Mouse (Mus musculus): ENCODE data around the gene Pprc1. TPM values are rescaled to one million over a fixed set of nuclear protein-coding genes. Genes with fewer than 3 reads are reported as not detected.

Gene Pprc1
- total RNA-seq, 2 experiments from 2014 or later: 12.2 to 21.8 TPM

GRCm38 (mm10) chr19:46032731-46033510, 11.8 kb upstream of the Pprc1 start:
- no peak for DNase-seq
- intact Hi-C loops (cut with DNase I): no loop called here

DNA sequence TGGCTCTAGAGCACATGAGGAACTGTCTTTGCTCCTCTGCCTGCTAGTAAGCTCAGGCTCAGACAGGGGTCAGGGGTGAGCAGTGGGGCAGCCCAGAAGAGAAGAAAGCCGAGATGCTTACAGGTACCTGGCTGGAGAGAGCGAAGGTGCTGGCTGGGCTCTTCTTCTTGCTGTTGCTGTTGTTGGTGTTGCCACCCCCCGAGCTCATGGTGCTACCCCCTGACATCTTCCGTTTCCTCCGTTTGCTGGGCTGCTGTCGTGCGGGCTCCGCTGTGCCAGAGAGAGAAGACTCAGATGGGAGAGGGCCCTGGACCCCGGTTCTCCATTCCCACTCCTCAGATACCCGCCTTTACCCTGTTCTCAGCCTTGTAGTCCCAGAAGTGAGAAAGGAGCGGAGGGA, 10.8 kb upstream of the Pprc1 start:
- intact Hi-C loops (cut with DNase I): no loop called here
- DNase-seq: no peak

- intact Hi-C loops (cut with DNase I): no loop called here
- no peak for DNase-seq
Measured at GRCm38 (mm10) chr19:46035971-46036370, 8.7 kb upstream of the Pprc1 start.

GRCm38 (mm10) chr19:46036477-46037242, 8.0 kb upstream of the Pprc1 start:
- no peak for DNase-seq
- intact Hi-C loops (cut with DNase I): no loop called here

GRCm38 (mm10) chr19:46037243-46037924, 7.3 kb upstream of the Pprc1 start:
- DNase-seq: no peak
- intact Hi-C loops (cut with DNase I): no loop called here

- no peak for DNase-seq
- intact Hi-C loops (cut with DNase I): no loop called here
Measured at GRCm38 (mm10) chr19:46037925-46038850, 6.5 kb upstream of the Pprc1 start.

GRCm38 (mm10) chr19:46038851-46039260, 5.8 kb upstream of the Pprc1 start:
- intact Hi-C loops (cut with DNase I): no loop called here
- no peak for DNase-seq

DNA sequence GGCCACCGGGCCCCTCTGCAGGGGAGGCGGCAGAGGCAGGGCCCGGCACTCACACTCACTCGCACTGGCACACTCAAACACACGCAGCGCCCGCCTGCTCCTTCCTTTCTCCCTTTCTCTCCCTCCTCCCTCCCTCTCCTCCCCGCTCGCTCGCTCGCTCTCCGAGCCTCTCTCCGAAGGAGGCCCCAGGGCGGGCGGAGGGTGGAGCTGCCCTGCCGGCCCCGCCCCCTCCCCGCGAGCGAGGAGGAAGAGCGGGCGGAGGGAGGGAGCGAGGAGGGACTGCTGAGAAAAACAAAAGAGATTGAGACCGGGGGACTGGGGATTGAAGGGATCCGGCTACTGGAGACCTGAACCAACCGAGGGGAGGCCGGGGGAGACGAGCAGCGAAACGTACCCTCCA, 5.2 kb upstream of the Pprc1 start:
- intact Hi-C loops (cut with DNase I): no loop called here
- peak; percentile 72 to 84 for DNase-seq

DNA sequence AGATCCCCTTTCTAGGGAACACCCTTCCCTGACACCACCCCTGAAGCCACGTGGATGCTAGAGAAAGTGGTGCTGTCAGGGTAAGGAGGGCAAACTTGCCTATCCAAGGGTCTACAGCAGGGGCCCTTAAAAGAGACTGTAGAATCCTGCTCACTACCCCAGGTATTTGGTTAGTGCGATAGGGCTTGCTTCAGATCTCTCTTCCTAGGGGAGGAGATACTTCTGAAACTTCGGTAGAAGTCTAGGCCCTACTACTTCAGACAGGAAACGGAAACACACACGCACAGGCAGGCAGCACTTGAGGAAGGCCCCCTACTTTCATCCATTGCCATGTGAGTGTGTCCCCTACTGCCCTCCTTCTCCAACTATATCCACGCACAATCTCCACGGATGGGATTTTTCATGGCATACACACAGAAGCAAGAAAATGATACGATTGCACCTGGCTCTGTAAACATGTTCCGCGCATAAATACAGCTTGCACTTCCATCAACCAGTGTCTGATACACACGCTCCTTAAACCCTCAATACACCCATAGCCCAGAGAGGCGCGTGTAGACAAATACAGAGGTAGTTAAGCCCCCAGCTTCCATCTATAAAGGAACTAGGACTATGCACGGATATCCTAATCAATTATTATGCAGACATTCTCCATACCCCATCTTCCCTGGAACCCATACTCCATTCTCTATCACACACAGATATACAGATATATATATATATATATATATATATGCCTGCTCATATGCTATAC, 4.4 kb upstream of the Pprc1 start:
- intact Hi-C loops (cut with DNase I): no loop called here

DNA sequence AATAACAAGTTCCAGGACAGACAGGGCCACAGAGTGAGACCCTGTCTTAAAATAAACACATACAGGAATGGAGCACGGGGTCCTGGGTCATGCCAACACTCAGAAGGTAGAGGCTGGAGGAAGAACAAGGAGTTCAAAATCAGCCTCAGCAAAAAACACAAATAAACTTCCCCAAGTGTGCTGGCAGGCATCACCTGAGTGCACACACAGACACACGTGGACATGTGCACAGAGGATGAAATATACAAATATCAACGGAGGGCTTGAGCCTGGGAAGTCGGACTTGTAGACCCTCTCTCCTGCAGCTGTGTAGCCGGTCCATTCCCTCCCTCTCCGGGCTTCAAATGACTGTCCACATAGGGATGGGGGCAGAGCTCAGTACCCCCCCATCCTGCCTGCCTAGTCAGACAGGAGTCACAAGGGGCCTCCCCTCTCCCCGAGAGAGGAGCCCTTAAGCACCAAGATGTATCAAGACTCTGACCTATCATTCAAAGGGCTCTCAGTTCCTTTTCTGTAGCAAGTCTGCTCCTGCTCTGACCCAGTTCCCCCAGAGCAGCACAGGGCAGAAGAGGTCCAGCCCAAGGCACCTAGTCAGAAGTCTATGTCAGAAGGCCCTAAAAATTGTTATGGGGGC, 3.3 kb upstream of the Pprc1 start:
- intact Hi-C loops (cut with DNase I): no loop called here
- DNase-seq: no peak

More for the DNA sequence above, 4.4 kb upstream of the Pprc1 start:
- DNase-seq: no peak

DNA sequence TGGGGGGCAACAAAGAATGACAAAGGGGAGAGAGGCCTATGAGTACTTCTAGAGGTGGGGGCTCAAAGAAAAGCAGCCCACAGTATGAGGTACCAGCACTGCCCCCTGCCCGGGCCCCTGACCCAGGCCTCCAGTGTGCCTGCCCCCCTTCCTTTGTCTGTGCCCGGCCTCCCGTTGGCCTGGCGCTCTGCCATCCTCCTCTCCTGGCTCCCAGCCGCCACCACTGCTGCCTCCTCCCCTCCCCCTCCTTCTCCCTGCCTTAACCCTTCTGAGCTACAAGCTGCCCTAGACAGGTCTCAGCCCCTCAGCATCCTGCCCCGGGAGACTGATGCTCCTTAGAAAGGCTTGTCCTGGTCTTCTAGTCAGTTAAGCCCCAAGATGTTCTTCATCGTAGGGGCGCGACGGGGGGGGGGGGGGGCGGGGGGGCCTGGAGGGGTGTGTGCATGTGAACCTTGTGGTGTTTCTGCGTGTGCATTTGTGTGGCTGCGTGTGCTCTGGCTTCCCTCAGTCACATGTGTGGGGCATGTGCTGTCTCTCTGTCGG, 2.7 kb upstream of the Pprc1 start:
- intact Hi-C loops (cut with DNase I): no loop called here

GRCm38 (mm10) chr19:46042476-46043011, 2.1 kb upstream of the Pprc1 start:
- intact Hi-C loops (cut with DNase I): no loop called here
- DNase-seq: no peak

More for the DNA sequence above, 2.7 kb upstream of the Pprc1 start:
- DNase-seq: peak in 1 of 2 experiments; percentile 63

GRCm38 (mm10) chr19:46043380-46043779, 1.3 kb upstream of the Pprc1 start:
- DNase-seq: no peak
- intact Hi-C loops (cut with DNase I): no loop called here

- intact Hi-C loops (cut with DNase I): no loop called here
- peak; percentile 79 for DNase-seq
Measured at GRCm38 (mm10) chr19:46044993-46045695, 458 bp downstream of the Pprc1 start, which contains the start of gene Ldb1. Gene Ldb1, minus strand, starts transcription at chr19:46045214.

DNA sequence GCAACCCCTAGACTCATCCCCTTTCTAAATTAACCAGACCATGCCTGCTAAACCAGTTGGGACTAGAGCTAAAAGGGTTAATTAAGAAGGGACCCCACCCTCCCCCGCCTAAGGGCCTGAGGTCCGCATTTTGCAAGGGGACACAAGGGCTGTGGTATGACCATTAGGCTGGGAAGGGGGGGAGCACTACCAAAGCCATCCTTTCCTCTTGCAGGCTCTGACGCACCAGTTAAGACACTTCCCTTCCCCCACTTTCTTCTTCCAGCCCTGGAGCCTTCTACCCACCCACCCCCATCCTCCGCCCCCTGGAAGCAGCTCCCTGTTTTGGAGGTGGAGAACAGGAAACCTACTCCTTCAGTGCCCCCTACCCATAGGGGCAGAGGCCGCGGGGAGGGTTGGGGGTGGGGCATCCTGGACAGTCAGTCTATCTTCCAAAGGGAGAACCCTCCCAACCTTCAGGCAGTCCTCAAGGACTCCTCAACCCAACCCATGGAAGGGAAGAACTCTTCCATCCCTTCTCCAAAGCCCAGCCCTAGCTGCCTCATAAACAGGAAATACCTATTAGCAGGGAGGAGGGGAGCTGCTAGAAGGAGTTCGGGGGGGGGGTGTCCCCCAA, 1.1 kb downstream of the Pprc1 start:
- intact Hi-C loops (cut with DNase I): no loop called here
- DNase-seq: peak in 1 of 2 experiments; percentile 46

DNA sequence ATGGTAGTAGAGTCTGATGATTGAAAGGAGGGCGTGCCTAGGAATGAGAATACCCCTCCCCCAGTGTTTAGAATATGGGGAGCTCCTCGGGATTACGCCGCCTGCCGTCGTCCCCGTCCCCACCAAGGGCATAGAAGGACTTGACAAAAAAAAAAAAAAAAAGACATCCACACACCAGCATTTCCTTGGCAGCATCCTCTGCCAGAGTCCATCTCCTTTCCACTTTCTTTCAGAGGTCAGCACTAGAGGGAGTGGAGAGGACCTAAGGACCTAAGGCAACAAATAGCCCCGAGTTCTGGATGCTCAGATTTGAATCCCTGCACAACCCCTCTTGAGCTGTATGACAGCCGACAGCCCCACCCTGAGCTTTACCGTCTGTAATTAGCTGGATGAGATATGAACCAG, 1.9 kb downstream of the Pprc1 start:
- intact Hi-C loops (cut with DNase I): no loop called here
- DNase-seq: no peak

GRCm38 (mm10) chr19:46047426-46047825, 2.7 kb downstream of the Pprc1 start:
- intact Hi-C loops (cut with DNase I): no loop called here
- DNase-seq: no peak
